Mouse (Mus musculus): ENCODE data around the gene Brip1.
"Not testable (repeated sequence)": the region's sequence is repeated elsewhere in the genome, so short reads cannot be mapped to it uniquely, and the experiment has no call there.

Brip1 gene

GRCm38 (mm10) chr11:86201037-86201786 lies at the start of gene Brip1:
TSS of gene Brip1 (minus strand) at chr11:86201193.
- in situ Hi-C loops (cut with MboI, MseI) = no loop called here

GRCm38 (mm10) chr11:86232446-86232845 lies 31.5 kb upstream of the Brip1 start:
- in situ Hi-C loops (cut with MboI, MseI) = loop anchor here (10.0 kb wide), 1 partner anchor 1498 kb away; no protein-coding TSS in a partner anchor

- in situ Hi-C loops (cut with MboI, MseI) = loop anchor here (10.0 kb wide), 1 partner anchor 1497 kb away; no protein-coding TSS in a partner anchor
These were observed 30.9 kb upstream of the Brip1 start for GRCm38 (mm10) chr11:86231781-86232350.

GRCm38 (mm10) chr11:86226646-86227180 lies 25.7 kb upstream of the Brip1 start:
- in situ Hi-C loops (cut with MboI, MseI) = no loop called here

GRCm38 (mm10) chr11:86225761-86226160 lies 24.8 kb upstream of the Brip1 start:
- in situ Hi-C loops (cut with MboI, MseI) = no loop called here

GRCm38 (mm10) chr11:86211803-86212202 lies 10.8 kb upstream of the Brip1 start:
- in situ Hi-C loops (cut with MboI, MseI) = no loop called here

- in situ Hi-C loops (cut with MboI, MseI) = no loop called here
These were observed 8.1 kb upstream of the Brip1 start for GRCm38 (mm10) chr11:86209123-86209522.

GRCm38 (mm10) chr11:86205876-86206275 lies 4.9 kb upstream of the Brip1 start:
- in situ Hi-C loops (cut with MboI, MseI) = no loop called here

- in situ Hi-C loops (cut with MboI, MseI) = no loop called here
These were observed 4.0 kb upstream of the Brip1 start for GRCm38 (mm10) chr11:86205031-86205430.

GRCm38 (mm10) chr11:86201901-86202675 lies 1.1 kb upstream of the Brip1 start:
- in situ Hi-C loops (cut with MboI, MseI) = no loop called here

- in situ Hi-C loops (cut with MboI, MseI) = no loop called here
These were observed 452 bp downstream of the Brip1 start for GRCm38 (mm10) chr11:86200460-86201021.

GRCm38 (mm10) chr11:86199733-86200132 lies 1.3 kb downstream of the Brip1 start:
- in situ Hi-C loops (cut with MboI, MseI) = no loop called here

- in situ Hi-C loops (cut with MboI, MseI) = not testable (repeated sequence)
These were observed 15.8 kb downstream of the Brip1 start for GRCm38 (mm10) chr11:86185224-86185623.

GRCm38 (mm10) chr11:86175833-86176232 lies 25.2 kb downstream of the Brip1 start:
- in situ Hi-C loops (cut with MboI, MseI) = no loop called here

- in situ Hi-C loops (cut with MboI, MseI) = loop anchor here (5.0 kb wide), 1 partner anchor 322 kb away; the partner anchor contains the start of gene Gm11444
These were observed 26.8 kb downstream of the Brip1 start for GRCm38 (mm10) chr11:86174173-86174572.

GRCm38 (mm10) chr11:86170743-86171142 lies 30.2 kb downstream of the Brip1 start:
- in situ Hi-C loops (cut with MboI, MseI) = loop anchor here (5.0 kb wide), 1 partner anchor 318 kb away; the partner anchor contains the start of gene Gm11444

GRCm38 (mm10) chr11:86160251-86160650 lies 40.7 kb downstream of the Brip1 start:
- in situ Hi-C loops (cut with MboI, MseI) = no loop called here

GRCm38 (mm10) chr11:86158950-86159349 lies 42.0 kb downstream of the Brip1 start:
- in situ Hi-C loops (cut with MboI, MseI) = no loop called here

GRCm38 (mm10) chr11:86155638-86156037 lies 45.4 kb downstream of the Brip1 start:
- in situ Hi-C loops (cut with MboI, MseI) = no loop called here

GRCm38 (mm10) chr11:86131324-86131723 lies 69.7 kb downstream of the Brip1 start:
- in situ Hi-C loops (cut with MboI, MseI) = no loop called here

GRCm38 (mm10) chr11:86117078-86117869 lies 83.7 kb downstream of the Brip1 start:
- in situ Hi-C loops (cut with MboI, MseI) = no loop called here
